Mouse (Mus musculus) macrophage (primary cell): ENCODE measurements around the gene Pycr2. TPM values are rescaled to one million over a fixed set of nuclear protein-coding genes. Genes with fewer than 3 reads are reported as not detected.

Experiments used
- polyA plus RNA-seq: library from polyadenylated mRNA; stranded (reverse); fragments of 250-400 nt; gene quantifications from 3 replicates; pipeline ENCODE4 v1.2.4, GENCODE M21; 2018; ENCODE audit warnings: inconsistent platforms

Pycr2 gene
- polyA plus RNA-seq, 1 experiment from 2014 or later, result 6.7 TPM

Other genes with a start within 250 kb of the Pycr2 start
- 0.09 to 0.10 TPM in 2 of 3 replicates, not detected in the other for gene Mixl1, start 207.3 kb upstream of the Pycr2 start, polyA plus RNA-seq
- gene Acbd3, start 178.2 kb upstream of the Pycr2 start, polyA plus RNA-seq, result 37.0 to 52.8 TPM (median 46.2 TPM) in 3 replicates
- gene H3f3a, start 90.3 kb upstream of the Pycr2 start, polyA plus RNA-seq, result 677 to 1,075 TPM (median 721 TPM) in 3 replicates
- gene Sde2, start 53.2 kb upstream of the Pycr2 start, polyA plus RNA-seq, result 14.4 to 20.0 TPM (median 18.7 TPM) in 3 replicates
- not detected in 3 replicates for gene Lefty2, start 11.2 kb upstream of the Pycr2 start, polyA plus RNA-seq
- 0.14 to 1.1 TPM (median 0.87 TPM) in 3 replicates for gene Lefty1, start 30.7 kb downstream of the Pycr2 start, polyA plus RNA-seq
- 15.0 to 21.6 TPM (median 19.5 TPM) in 3 replicates for gene Tmem63a, start 38.1 kb downstream of the Pycr2 start, polyA plus RNA-seq
- gene Ephx1, start 116.6 kb downstream of the Pycr2 start, polyA plus RNA-seq, result 12.5 to 64.5 TPM (median 39.5 TPM) in 3 replicates
- not detected in 3 replicates for gene 9130409I23Rik, start 146.9 kb downstream of the Pycr2 start, polyA plus RNA-seq
- 7.3 to 14.3 TPM (median 11.7 TPM) in 3 replicates for gene Nvl, start 239.9 kb downstream of the Pycr2 start, polyA plus RNA-seq
- gene Cnih4, start 240.4 kb downstream of the Pycr2 start, polyA plus RNA-seq, result 28.7 to 86.8 TPM (median 46.5 TPM) in 3 replicates